Mouse (Mus musculus): ENCODE measurements at regions not wholly inside any gene's neighbourhood (a gene's known extent, or its start where the extent isn't known, plus 50 kb on each side); places are given as distances from the start of the nearest gene placed in this dataset.
"Not testable (repeated sequence)": the region's sequence is repeated elsewhere in the genome, so short reads cannot be mapped to it uniquely, and the experiment has no call there.

DNA sequence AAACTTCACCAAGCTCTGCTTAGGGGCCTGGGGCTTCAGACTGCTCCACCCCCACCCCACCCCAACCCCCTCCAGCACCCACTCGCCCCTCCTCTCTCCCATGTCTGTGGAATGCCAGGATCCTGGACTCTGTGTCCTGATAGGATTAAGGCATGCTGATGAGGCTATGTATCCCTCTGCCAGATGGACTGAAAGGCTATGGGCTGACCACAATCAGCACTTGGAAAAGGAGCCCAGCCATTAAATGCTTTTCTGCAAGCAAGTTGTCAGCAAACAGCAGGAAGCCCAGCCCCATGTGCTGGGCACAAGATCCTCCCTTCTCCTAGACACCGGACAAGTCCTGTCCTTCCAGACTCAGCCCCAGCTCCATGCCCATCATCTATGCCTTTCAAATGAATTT lies 76.7 kb downstream of the Tmem17 start:
- no peak overlapping the region for H3K9ac ChIP-seq (replicated peaks)
- no peak for TF ChIP-seq EP300 (IDR thresholded peaks at IDR 0.05; ENCODE audit: low read depth)
- no peak for TF ChIP-seq CTCF (IDR thresholded peaks at IDR 0.05; ENCODE audit: low read depth)

DNA sequence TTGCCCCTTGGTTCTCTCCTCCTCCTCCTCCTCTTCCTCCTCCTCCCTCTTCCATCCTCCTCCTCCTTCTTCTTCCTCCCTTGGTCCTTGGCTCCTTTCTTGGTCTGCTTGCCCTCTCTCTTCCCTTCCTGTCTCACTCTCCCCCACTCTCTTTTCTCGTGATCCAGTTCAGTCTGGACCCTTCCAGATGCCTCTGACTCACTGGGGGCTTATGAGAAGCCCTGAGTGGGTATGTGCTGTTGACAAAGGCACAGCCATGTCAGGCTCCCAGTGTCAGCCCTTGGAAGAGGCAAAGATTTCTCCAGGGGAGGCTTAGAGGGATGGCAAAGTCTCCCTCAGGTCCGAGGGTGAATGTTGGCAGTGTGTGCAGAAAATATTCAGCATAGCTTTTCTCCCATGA lies 78.0 kb downstream of the Tmem17 start:
- Histone ChIP-seq H3K36me3 (replicated peaks; ENCODE audit: insufficient read depth, low read length) (no peaks in the 10 kb centered on the region), H3K27me3 (ENCODE audit: insufficient read depth, low read length) (no peaks in the 10 kb centered on the region), H3K4me1 (ENCODE audit: insufficient read depth) (peaks cover 3% of the 10 kb centered on the region; the same call in 1 of the 2 replicates), H3K4me3 (ENCODE audit: low read depth, low read length) (no peak overlapping the region), H3K27ac (ENCODE audit: low read depth) (no peak overlapping the region), H3K9ac (replicated peaks) (no peak overlapping the region), H3K4me2 (ENCODE audit: low read depth, low read length) (no peak overlapping the region), H3K9me3 (ENCODE audit: low read length) (no peaks in the 10 kb centered on the region)
- ATAC-seq (no peak), DNase-seq (no peak)
- WGBS (ENCODE audit: insufficient replicate concordance) = 58% methylated on average over 2 of the region's 2 CpGs
- no peak for TF ChIP-seq CTCF (IDR thresholded peaks at IDR 0.05; ENCODE audit: low read depth)
- TF ChIP-seq EP300 (IDR thresholded peaks at IDR 0.05; ENCODE audit: low read depth) = no peak

More for the DNA sequence above, 76.7 kb downstream of the Tmem17 start:
- no peak overlapping the region for H3K4me2 ChIP-seq (ENCODE audit: low read depth, low read length)
- H3K4me1 ChIP-seq (ENCODE audit: insufficient read depth) = peaks cover 3% of the 10 kb centered on the region; the same call in 1 of the 2 replicates
- no peaks in the 10 kb centered on the region for H3K36me3 ChIP-seq (replicated peaks; ENCODE audit: insufficient read depth, low read length)
- no peak overlapping the region for H3K4me3 ChIP-seq (ENCODE audit: low read depth, low read length)
- ATAC-seq (no peak), DNase-seq (no peak)
- 62% methylated on average over 2 of the region's 2 CpGs for WGBS (ENCODE audit: insufficient replicate concordance)
- no peaks in the 10 kb centered on the region for H3K27me3 ChIP-seq (ENCODE audit: insufficient read depth, low read length)
- no peak overlapping the region for H3K27ac ChIP-seq (ENCODE audit: low read depth)
- no peaks in the 10 kb centered on the region for H3K9me3 ChIP-seq (ENCODE audit: low read length)

DNA sequence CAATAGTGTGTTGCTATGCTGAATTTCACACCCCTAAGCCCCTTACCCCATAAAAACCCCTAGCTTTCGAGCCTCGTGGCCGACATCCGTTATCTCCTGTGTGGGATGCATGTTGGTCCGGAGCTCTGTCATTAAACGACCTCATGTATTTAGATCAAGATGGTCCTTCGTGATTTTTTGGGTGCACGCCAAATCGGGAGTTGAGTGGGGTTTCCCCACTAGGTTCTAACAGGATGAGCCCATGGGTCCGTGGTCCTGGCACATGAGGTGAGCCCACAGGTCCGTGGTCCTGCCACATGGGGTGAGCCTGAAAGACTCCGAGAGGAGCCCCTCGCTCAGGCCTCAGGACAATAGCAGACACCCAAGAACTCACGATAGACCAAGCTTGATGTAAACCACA lies 79.2 kb downstream of the Tmem17 start:
- not testable (repeated sequence) for H3K9me3 ChIP-seq (ENCODE audit: low read length); H3K27ac ChIP-seq (ENCODE audit: low read depth); H3K27me3 ChIP-seq (ENCODE audit: insufficient read depth, low read length); H3K36me3 ChIP-seq (replicated peaks; ENCODE audit: insufficient read depth, low read length); DNase-seq; H3K9ac ChIP-seq (replicated peaks); ATAC-seq; H3K4me3 ChIP-seq (ENCODE audit: low read depth, low read length); H3K4me1 ChIP-seq (ENCODE audit: insufficient read depth); H3K4me2 ChIP-seq (ENCODE audit: low read depth, low read length)
- 85% methylated on average over 14 of the region's 14 CpGs for WGBS (ENCODE audit: insufficient replicate concordance)

DNA sequence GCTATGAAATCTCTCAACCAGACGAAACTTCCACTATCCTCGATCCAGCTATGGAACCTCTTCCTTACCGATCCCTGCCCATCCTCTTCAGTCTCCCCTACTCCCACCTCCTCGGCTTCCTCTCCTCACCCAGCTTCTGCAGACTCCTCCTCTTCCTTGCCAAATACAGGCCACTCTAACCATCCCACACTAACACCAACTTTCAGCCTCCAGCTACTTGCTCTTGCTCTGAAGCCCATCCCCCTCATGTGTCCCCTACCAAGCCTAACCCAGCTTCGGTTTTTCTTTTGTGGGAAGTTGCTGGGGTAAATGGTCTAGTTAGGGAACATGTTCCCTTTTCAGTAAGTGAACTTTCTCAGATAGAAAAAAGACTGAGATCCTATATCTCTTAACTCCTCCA lies 80.8 kb downstream of the Tmem17 start:
- ATAC-seq (no peak), DNase-seq (no peak)
- 62% methylated on average over 5 of the region's 5 CpGs for WGBS (ENCODE audit: insufficient replicate concordance)
- no peak overlapping the region for H3K4me2 ChIP-seq (ENCODE audit: low read depth, low read length)
- no peaks in the 10 kb centered on the region for H3K36me3 ChIP-seq (replicated peaks; ENCODE audit: insufficient read depth, low read length)
- no peak overlapping the region for H3K27ac ChIP-seq (ENCODE audit: low read depth)
- TF ChIP-seq CTCF (IDR thresholded peaks at IDR 0.05; ENCODE audit: low read depth) (no peak), EP300 (IDR thresholded peaks at IDR 0.05; ENCODE audit: low read depth) (no peak)
- H3K4me3 ChIP-seq (ENCODE audit: low read depth, low read length) = no peak overlapping the region
- H3K9ac ChIP-seq (replicated peaks) = no peak overlapping the region
- H3K27me3 ChIP-seq (ENCODE audit: insufficient read depth, low read length) = no peaks in the 10 kb centered on the region
- H3K4me1 ChIP-seq (ENCODE audit: insufficient read depth) = no peaks in the 10 kb centered on the region; the same call in 1 of the 2 replicates
- H3K9me3 ChIP-seq (ENCODE audit: low read length) = no peaks in the 10 kb centered on the region

DNA sequence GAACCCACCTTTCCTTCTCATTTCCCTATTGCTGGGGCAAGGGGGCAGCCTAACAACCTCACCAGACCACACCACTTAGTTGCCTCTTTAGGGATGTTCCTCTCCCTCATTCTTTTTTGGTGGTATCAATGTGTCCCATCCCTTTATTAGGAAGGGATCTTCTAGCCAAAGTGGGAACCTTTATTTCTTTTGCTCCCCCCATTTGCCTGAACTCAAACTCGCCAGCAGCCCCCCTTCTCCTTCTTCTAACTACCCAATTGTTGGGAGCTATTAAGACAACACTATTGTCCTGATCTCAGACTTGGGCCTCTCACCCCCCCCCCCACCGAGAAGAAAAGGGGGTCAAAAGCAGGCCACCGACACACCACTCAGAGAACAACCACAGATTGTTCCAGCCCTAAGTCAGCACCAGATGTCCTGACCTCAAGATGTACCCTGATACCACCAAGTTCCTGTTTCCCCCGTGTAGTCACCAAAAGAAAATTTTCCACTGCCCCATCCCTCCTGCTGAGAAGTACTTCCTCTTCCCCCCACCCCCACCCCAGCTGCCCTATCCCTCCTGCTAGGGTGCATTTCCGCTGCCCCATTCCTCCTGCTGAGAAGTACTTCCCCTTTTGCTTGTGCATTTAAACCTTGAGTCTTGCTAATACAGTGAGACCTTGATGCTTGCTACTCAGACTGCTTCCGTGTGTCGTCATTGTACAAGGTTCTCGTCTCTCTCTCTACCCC lies 84.4 kb downstream of the Tmem17 start:
- Histone ChIP-seq H3K9me3 (ENCODE audit: low read length) (no peaks in the 10 kb centered on the region), H3K4me3 (ENCODE audit: low read depth, low read length) (no peak overlapping the region), H3K4me1 (ENCODE audit: insufficient read depth) (no peaks in the 10 kb centered on the region), H3K9ac (replicated peaks) (no peak overlapping the region), H3K27me3 (ENCODE audit: insufficient read depth, low read length) (no peaks in the 10 kb centered on the region), H3K27ac (ENCODE audit: low read depth) (no peak overlapping the region), H3K36me3 (replicated peaks; ENCODE audit: insufficient read depth, low read length) (no peaks in the 10 kb centered on the region), H3K4me2 (ENCODE audit: low read depth, low read length) (no peak overlapping the region)
- DNase-seq (no peak), ATAC-seq (no peak)
- no peak for TF ChIP-seq CTCF (IDR thresholded peaks at IDR 0.05; ENCODE audit: low read depth)
- no peak for TF ChIP-seq EP300 (IDR thresholded peaks at IDR 0.05; ENCODE audit: low read depth)
- WGBS (ENCODE audit: insufficient replicate concordance) = 72% methylated on average over 8 of the region's 8 CpGs

DNA sequence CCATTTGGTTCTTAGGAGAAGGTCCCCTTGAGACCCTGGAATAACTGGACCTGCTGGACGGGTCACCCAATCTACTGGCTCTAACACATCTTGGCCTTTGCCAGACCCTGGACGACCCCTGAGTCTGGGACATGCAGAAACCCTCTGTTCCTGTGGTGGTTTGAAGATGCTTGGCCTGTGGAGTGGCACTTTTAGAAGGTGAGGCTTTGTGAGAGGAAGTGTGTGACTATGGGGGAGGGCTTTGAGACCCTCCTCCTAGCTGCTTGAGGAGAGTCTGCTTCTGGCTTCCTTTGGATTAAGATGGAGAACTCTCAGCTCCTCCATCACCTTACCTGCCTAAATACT lies 84.9 kb downstream of the Tmem17 start:
- DNase-seq (no peak), ATAC-seq (no peak)
- no peak overlapping the region for H3K4me2 ChIP-seq (ENCODE audit: low read depth, low read length)
- no peak overlapping the region for H3K4me3 ChIP-seq (ENCODE audit: low read depth, low read length)
- H3K27ac ChIP-seq (ENCODE audit: low read depth) = no peak overlapping the region
- H3K36me3 ChIP-seq (replicated peaks; ENCODE audit: insufficient read depth, low read length) = no peaks in the 10 kb centered on the region
- no peaks in the 10 kb centered on the region for H3K27me3 ChIP-seq (ENCODE audit: insufficient read depth, low read length)
- 81% methylated on average over 2 of the region's 2 CpGs for WGBS (ENCODE audit: insufficient replicate concordance)
- no peak for TF ChIP-seq CTCF (IDR thresholded peaks at IDR 0.05; ENCODE audit: low read depth)
- no peak for TF ChIP-seq EP300 (IDR thresholded peaks at IDR 0.05; ENCODE audit: low read depth)
- no peaks in the 10 kb centered on the region for H3K9me3 ChIP-seq (ENCODE audit: low read length)
- no peak overlapping the region for H3K9ac ChIP-seq (replicated peaks)
- no peaks in the 10 kb centered on the region for H3K4me1 ChIP-seq (ENCODE audit: insufficient read depth)

DNA sequence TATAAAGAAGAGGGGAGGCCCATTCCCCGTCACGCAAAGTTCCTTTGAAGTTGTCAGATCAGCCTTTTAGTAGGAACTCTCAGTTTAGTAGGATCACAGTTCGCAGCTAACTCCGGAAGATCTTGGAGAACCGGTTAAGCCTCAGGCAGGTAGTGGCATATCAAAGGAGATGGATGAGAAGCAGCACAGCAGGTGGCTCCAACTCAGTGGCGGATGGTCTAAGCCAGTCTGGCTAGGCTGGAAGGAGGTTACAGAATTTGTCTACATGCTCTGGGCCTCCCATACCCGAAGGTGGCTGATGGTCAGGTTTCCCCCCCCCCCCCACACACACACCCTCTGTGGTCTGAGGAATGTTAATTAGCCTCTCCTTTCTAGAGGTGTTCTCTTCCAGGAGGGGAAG lies 88.5 kb downstream of the Tmem17 start:
- TF ChIP-seq EP300 (IDR thresholded peaks at IDR 0.05; ENCODE audit: low read depth) (no peak), CTCF (IDR thresholded peaks at IDR 0.05; ENCODE audit: low read depth) (no peak)
- H3K4me2 ChIP-seq (ENCODE audit: low read depth, low read length) = no peak overlapping the region
- 74% methylated on average over 7 of the region's 7 CpGs for WGBS (ENCODE audit: insufficient replicate concordance)
- DNase-seq = no peak
- no peaks in the 10 kb centered on the region for H3K9me3 ChIP-seq (ENCODE audit: low read length)
- no peak for ATAC-seq
- H3K9ac ChIP-seq (replicated peaks) = no peak overlapping the region
- no peaks in the 10 kb centered on the region for H3K36me3 ChIP-seq (replicated peaks; ENCODE audit: insufficient read depth, low read length)
- H3K27me3 ChIP-seq (ENCODE audit: insufficient read depth, low read length) = no peaks in the 10 kb centered on the region
- H3K4me3 ChIP-seq (ENCODE audit: low read depth, low read length) = no peak overlapping the region
- H3K27ac ChIP-seq (ENCODE audit: low read depth) = no peak overlapping the region
- 0 out of 2 replicates have a peak, but pooled peaks cover 3% of the 10 kb centered on the region for H3K4me1 ChIP-seq (ENCODE audit: insufficient read depth)
